Comparison of ENCODE assay signal across 22 mouse cellular contexts in the genomic region with DNA sequence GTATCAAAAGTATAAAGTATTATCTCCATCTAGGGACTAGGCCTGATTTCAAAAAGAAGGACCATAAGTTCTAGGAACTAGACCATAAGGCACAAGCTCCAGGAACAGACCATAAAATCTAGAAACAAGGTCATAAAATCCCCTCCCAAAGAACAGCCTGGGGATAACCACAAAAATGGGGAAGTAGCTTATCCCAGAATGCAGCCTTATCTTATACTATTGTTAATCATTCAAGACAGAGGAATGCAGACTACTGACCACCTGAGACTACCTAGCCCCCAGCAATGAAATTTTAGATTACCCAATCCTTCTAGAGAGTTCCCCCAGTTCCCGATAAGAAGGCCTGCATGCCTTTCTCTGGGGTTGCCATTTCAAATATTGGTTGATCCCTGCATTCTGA.
"Had no signal": no experiment of that assay in that cellular context is flagged by ENCODE, and none has a peak within 500 bp of the region (broad histone marks: within the 10 kb centered on the region; RNA-seq: fewer than 3 reads in every experiment).

No protein-coding gene starts in this region.

- H3K9me3 ChIP-seq: limb, embryonic 10.5 days; limb, embryonic 13.5 days; liver, embryonic 12.5 days; liver, embryonic 15.5 days; lung, embryonic 15.5 days; midbrain, embryonic 12.5 days; midbrain, embryonic 15.5 days; neural tube, embryonic 12.5 days; neural tube, embryonic 15.5 days had no signal

- H3K36me3 ChIP-seq: limb, embryonic 10.5 days; limb, embryonic 13.5 days; liver, embryonic 12.5 days; liver, embryonic 15.5 days; lung, embryonic 15.5 days; midbrain, embryonic 12.5 days; midbrain, embryonic 15.5 days; neural tube, embryonic 12.5 days; neural tube, embryonic 15.5 days had no signal

- H3K27me3 ChIP-seq: limb, embryonic 13.5 days; liver, embryonic 12.5 days; liver, embryonic 15.5 days; lung, embryonic 15.5 days; midbrain, embryonic 12.5 days; midbrain, embryonic 15.5 days; neural tube, embryonic 12.5 days; neural tube, embryonic 15.5 days had no signal

- H3K27ac ChIP-seq: limb, embryonic 10.5 days; limb, embryonic 13.5 days; liver, embryonic 12.5 days; liver, embryonic 15.5 days; lung, embryonic 15.5 days; midbrain, embryonic 12.5 days; midbrain, embryonic 15.5 days; neural tube, embryonic 12.5 days; neural tube, embryonic 15.5 days; stomach, postnatal 0 days had no signal

- H3K4me1 ChIP-seq: limb, embryonic 10.5 days; limb, embryonic 13.5 days; liver, embryonic 12.5 days; liver, embryonic 15.5 days; lung, embryonic 15.5 days; midbrain, embryonic 12.5 days; midbrain, embryonic 15.5 days; neural tube, embryonic 12.5 days; neural tube, embryonic 15.5 days had no signal

- H3K4me3 ChIP-seq: limb, embryonic 10.5 days; limb, embryonic 13.5 days; liver, embryonic 12.5 days; liver, embryonic 15.5 days; lung, embryonic 15.5 days; midbrain, embryonic 12.5 days; midbrain, embryonic 15.5 days; neural tube, embryonic 12.5 days; neural tube, embryonic 15.5 days had no signal

- DNase-seq: kidney, postnatal 14 days; kidney, postnatal 4 days; liver; lung, adult 18-20 months; lung, postnatal 10 days; lung, postnatal 36 days; right cerebral cortex, adult 18-20 months; right cerebral cortex, postnatal 14 days; right cerebral cortex, postnatal 4 days; thymus, adult 2 months; thymus, postnatal 14 days; thymus, postnatal 4 days had no signal

- ATAC-seq: liver, embryonic 12.5 days; midbrain, embryonic 15.5 days had no signal
